Mouse (Mus musculus) thymus, adult 2 months (tissue): ENCODE data around the gene Uggt1.

Source experiments
- CTCF ChIP-seq: fragments of 200-500 bp; IDR thresholded peaks from 2 replicates; pipeline ENCODE4 v1.5.1; 2012; ENCODE audit warnings: mild to moderate bottlenecking, control low read depth, low read length, moderate library complexity, borderline replicate concordance; ENCODE audit not compliant: control insufficient read depth, poor library complexity, insufficient read depth; ENCODE audit errors: extremely low read depth
- POLR2A ChIP-seq: fragments of 200-500 bp; IDR thresholded peaks from 2 replicates; pipeline ENCODE4 v1.6.1; 2012; ENCODE audit warnings: mild to moderate bottlenecking, low read length, control low read depth, moderate library complexity; ENCODE audit not compliant: control insufficient read depth, poor library complexity, insufficient read depth; ENCODE audit errors: extremely low read depth

- TF ChIP-seq CTCF, result no peak
- no peak for TF ChIP-seq POLR2A
These were observed 28.0 kb upstream of the Uggt1 start for GRCm38 (mm10) chr1:36272546-36272945.
